Mouse (Mus musculus): ENCODE measurements around the gene Lrrc27.

Gene Lrrc27

DNA sequence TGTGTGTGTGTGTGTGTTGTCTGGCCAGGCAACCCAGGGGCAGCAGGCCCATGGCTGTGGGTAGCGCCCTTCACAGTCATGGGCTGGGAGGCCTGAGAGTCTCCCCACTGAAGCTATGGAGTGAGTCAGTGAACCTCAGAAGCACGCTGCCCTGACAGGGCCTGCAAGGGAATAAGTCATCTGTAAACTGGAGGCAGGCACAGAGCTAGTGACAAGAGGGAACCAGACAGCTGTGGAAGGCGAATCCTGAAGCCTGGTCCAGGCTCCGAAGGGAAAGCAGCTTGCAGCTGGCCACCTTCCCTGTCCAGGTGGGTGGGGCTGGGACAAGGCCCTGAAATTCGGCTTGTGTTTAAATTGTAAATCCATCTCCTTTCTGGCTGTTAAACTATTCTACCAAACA, 33.3 kb downstream of the Lrrc27 start:
- DNase-seq (ENCODE audit: low spot score in 2 of 2) = no peak

DNA sequence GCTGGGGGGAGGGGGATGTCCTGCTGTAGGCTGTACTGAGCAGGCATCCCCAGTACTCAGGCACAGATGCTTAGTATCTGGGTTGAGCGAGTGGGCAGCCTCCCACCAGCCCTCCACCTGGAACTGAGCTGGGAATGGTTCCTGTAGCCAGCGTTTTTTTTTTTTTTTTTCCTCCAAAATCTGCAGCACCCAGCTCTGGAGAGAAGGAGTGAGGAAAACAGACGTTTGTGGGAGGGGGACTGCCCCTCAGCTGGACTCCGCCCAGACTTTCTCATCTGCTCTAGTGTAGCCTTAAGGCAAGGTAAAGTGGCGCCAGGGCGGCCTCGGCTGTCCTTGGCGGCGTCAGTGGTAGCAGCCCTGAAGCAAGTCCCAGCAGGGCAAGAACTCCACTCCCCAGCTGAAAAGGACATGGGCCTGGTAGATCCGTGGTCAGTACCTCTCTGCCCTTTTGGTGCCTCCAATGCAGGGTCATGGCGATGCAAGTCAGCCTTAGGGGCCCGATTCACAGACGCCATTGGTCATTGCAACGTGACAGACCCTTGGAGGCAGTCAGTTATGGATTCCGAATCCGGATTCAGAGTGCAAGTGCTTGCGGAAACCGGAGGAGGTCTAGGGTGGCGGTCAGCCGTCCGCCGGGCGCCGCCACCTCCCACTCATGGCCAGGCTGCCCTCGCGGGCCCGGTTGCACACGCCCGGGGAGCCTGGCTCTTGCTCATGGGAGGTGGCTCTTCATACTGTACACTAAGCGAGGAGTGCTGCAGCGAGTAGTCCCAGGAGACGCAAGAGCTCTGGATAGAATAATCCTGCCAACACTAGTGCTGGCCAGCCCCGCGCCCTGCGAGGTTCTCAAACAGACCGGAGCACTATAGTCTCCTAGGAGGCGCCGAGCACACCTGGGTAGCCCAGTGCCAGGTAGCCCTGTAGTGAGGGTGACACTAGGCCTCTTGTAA, 34.4 kb downstream of the Lrrc27 start:
- DNase-seq (ENCODE audit: low spot score in 2 of 2) = peak; percentile 69 to 75

DNA sequence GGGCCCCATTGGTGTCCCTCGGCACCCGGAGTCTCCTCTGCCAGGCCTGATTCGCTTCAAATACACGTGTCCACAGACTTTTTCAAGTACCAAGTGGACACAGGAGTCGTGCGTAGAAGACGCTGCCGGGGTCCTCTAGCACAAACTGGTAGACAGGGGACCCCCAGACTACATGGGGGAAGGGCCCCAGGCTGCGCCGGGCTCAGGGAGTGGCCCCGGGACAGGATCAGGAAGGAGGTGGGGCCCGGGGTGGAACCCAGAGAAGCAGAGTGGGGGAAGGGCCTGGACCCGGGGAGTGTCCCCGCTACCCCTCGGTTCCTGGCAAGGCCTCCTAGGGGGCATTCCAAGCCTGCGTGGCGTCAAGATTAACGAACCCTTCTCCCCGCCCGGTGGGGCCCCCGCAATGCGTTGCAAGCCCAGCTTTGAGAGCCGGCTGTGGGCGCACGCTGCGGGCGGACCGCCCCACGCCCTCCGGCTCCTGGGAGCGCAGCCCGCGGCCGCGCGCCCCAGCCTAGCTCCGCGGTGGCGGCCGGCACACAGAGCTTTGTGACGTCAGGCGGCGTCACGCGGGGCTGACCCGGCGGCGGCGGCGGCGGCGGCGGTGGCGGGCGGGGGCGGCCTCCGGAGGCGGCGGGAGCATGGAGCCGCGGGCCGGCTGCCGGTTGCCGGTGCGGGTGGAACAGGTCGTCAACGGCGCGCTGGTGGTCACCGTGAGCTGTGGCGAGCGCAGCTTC, 35.3 kb downstream of the Lrrc27 start, which contains the start of gene Pwwp2b:
Gene Pwwp2b (plus strand): TSS at position 602 of the 734 bp plus-strand sequence.
- peak; percentile 89 to 91 for DNase-seq (ENCODE audit: low spot score in 2 of 2)

DNA sequence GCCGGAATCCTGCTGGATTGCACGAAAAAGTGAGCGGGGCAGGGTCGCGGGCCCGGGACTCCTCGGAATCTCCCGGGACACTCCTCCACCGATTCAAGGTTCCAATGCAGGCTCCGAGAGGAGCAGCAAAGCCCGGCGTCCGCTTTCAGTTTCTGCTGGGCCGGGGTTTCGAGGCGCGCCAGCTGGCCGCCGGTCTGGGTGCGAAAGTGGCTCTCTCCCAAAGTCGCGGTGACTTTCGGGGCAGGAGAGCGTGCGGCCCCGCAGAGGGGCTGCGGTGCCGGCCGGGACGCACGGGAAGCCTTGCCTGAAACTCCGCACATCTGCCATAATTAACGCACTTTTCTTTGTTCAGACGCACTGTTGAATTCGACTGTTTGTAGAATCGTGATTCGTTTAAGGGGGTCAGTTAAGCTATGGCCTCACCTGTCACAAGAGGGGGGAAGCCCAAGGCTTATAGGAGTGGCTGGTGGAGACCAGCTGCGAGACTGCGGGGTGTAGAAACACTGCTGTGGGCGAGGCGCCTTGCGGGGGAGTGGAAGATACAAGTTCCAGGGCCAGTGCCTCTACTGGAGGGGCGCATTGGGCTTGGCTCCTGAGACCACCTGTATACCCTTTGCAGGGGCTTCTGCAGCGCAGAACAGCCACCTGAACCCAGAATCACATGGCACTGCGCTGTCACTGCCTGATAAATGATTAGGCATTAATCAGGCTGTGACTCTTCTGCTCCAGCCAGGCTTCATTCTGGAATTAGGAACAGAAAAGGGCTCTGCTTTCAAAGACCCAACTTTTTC, 36.0 kb downstream of the Lrrc27 start:
- no peak for DNase-seq (ENCODE audit: low spot score in 2 of 2)

DNA sequence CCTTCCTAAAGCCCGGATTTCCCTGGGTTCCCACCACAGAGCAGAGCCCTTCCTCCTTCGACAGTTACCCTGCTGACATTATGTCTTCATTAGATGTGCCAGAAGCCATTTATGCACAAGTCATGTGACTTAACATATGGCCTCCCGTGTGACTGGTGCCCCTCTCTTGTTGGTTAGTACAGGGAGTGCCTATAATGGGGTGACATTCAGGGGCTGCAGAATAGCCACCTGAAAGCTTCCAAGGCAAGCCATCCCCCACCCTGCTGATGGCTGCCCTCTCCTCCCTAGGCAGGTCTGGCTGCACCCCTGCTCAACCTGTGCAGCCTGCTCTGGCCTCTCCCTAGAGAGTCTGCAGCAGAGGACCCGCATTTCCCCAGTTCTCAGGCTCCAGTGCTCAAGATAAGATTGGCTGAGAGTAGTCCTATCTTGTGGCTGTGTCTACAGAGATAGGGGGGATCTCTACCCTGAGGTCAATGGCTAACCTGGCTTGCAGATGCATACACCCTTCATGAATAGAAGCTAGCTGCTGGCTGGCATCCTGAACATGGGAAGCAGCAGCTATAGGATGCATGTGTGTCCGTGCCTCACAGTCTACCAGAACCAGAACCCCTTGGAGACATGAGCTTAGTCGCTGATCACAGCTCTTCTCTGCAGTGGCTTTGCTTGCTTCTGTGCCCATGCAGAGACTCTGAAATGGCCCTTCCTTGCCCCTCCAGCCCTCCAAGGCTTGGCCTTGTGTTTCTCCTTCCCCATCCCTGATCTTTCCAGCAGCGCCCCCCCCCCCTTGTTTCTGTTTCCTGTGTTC, 36.8 kb downstream of the Lrrc27 start:
- DNase-seq (ENCODE audit: low spot score in 2 of 2) = no peak

DNA sequence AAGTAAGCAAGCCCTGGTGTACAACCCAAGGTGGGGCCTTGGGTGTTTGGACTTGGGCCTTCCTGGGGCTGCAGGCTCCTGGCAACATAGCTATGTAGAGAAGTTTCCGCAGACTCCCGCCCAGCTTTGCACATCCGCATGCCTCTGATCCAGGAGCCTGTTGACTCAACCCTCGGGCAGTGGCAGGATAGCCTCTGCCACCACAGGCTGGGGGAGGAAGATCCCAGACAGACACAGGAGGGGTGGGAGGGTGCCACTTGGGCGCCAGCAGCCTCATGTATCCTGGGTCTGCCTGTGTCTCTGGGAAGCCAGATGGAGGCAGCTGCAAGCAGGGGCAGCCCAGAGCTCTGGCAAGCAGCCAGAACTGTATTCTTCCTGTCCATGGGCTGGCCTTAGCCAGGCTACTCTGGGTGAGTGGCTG, 39.1 kb downstream of the Lrrc27 start:
- peak; percentile 71 to 72 for DNase-seq (ENCODE audit: low spot score in 2 of 2)

DNA sequence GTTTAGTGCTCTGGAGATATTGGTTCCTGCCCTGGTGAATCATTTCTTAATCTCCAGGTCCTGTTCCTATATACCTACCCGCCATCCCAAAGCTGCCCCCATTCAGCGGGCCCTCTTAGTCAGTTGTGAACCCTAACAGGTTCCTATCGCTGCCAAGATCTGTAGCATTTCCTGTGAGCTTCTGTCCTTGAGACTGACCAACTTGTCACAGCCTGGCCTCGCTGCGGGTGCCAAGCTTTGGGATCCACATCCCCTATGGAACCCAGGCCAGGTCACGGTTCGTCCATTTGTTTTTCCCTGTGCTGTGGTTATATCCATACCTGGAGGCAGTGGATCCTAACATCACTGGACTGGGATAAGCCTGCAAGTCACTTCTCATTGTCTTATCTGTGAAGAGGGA, 39.8 kb downstream of the Lrrc27 start:
- no peak for DNase-seq (ENCODE audit: low spot score in 2 of 2)

DNA sequence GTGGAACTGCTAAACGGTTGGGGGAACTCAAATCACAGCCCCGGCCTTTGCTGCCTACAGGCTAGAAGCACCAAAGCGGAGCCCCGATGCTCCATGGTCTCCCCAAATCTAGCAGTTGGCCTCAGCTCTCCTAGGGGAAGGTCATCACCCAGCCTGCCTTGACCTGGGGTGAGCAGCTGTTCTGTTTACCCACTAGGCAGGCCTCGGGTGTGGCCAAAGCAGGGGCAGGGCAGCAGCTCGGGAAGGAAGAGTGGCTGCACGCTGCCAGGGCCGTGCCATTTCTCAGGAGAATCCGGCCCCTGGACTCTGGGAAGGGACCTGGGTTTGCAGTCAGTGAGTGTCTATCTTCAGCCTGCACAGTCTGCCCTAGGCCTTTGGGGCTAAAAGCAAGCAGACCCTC, 40.2 kb downstream of the Lrrc27 start:
- no peak for DNase-seq (ENCODE audit: low spot score in 2 of 2)

DNA sequence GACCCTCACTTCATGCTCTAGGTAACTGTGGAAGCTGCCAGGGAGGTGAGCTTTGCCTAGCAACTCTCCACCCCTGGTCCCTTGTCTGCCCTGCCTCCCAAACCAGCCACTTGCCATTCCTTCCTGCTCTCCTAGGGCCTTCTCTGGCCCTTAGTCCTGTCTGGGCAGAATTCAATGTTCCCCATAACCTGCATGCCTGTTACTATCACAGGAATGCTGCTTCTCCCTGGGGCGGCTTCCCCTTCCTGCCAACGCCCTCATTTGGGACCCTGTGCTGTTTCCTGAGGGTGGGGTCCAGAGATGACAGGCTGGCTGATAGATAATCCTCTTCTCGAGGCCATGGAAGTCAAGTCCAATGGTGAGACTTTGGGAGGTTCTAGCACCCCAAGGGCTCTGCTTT, 40.7 kb downstream of the Lrrc27 start:
- no peak for DNase-seq (ENCODE audit: low spot score in 2 of 2)

DNA sequence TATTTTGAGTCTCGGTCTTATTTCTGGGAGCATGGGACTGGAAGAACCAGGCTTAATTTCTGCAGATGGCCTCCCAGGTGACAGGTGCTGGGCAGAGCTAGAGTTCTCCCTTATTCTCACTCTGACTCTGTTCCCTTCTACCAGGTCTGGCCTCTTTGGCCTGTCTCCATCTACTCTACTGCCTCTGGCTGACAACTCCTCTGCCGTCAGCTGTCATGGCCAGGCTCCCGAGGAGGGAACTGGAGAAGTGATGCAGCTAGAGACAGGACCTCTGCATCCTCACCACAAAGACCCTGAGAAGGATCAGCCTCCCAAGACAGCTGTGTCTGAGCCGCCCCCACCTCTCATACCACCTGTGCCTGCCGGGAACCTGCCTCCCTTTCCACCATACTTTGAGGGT, 41.8 kb downstream of the Lrrc27 start:
- no peak for DNase-seq (ENCODE audit: low spot score in 2 of 2)

DNA sequence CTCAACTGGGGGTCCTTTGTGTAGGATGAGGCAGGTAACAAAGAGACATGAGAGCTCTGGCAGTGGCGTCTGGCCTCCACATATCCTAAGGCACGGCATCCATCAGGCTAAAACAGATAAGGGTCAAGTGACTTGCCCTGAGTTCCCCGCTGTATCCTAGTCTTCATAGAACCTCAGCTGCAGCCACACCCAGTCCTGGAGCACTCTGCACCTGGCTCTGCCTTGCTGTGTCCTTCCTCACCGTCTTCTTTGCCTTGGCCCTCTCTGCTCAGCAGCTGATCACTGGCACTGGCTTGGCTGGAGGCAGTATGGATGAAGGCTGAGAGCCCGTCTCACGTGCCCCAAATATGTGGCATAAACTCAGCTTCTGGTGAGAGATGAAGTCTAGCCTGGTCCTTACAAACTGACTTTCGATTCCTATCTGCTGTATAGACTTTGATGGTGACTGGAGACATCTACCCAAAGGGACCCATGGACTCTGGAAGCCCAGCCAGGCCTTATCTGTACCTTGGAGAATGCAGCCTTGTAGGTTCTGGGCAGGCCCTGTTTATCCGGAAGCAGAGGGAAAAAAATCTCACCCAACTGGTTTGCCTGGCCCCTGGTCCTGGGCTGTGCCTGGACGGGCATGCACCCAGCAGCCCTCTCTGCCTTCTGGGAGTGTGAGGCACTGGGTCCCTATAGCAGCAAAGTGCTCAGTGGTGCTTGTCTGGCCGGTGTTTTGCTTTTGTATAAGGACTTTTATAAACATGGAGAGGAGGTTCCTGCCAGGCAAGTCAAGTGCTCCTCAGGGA, 45.2 kb downstream of the Lrrc27 start:
- no peak for DNase-seq (ENCODE audit: low spot score in 2 of 2)

DNA sequence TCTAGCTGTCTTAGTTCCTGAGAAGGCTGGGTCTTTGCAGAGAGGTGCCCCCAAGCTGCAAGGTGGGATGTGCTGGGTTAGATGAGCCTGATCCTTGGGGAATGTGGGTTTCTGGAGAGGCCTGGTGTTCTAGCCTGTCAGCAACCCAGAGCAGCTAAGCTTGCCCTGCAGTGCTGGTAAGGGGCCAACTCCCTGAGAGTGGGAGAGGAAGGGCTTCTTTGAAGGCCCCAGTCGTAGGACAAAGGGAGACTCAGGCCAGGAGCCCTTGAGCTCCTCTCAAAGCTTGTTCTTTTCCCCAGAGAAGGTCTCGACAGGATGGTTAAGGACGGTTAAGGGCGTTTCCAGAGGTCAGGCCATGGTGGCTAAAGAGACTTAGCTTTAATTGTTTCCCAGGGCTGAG, 51.5 kb downstream of the Lrrc27 start:
- no peak for DNase-seq (ENCODE audit: low spot score in 2 of 2)

DNA sequence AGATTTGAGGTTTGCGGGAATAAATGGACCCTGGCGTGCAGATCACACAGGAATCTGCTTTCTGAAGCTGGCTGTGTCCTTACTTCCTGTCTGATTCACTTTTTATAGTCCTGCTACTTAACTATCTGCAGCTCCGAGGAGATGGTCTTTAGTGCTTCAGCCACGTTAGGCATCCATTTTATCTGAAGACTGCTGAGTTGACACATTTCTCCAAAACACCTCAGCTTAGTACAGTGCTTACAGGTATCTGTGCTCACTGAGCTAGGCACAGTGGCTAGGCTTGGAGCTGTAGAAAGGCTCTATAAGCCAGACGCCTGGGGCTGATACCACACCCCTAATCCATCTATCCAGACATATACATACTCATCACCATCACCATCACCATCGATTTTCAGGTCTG, 52.8 kb downstream of the Lrrc27 start:
- DNase-seq (ENCODE audit: low spot score in 2 of 2) = no peak

DNA sequence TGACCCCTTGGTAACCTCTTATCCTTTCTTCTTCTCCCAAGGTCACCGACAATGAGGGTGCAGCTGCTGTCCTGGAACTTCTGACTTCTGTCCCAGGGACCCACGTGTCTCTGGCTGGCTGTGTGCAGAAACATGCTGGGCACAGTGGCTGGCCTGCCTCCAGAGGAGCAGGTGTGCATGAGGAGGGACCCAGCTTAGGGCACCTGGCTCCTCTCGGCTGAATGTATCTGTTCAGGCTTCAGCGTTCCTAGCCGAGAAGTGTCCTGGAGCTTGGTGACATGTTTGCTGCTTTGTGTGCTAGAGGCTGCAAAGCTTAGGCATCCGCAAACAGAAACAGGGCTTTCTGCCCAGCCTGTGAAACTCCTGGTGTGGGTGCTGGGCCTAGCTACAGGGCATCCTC, 53.6 kb downstream of the Lrrc27 start:
- no peak for DNase-seq (ENCODE audit: low spot score in 2 of 2)

DNA sequence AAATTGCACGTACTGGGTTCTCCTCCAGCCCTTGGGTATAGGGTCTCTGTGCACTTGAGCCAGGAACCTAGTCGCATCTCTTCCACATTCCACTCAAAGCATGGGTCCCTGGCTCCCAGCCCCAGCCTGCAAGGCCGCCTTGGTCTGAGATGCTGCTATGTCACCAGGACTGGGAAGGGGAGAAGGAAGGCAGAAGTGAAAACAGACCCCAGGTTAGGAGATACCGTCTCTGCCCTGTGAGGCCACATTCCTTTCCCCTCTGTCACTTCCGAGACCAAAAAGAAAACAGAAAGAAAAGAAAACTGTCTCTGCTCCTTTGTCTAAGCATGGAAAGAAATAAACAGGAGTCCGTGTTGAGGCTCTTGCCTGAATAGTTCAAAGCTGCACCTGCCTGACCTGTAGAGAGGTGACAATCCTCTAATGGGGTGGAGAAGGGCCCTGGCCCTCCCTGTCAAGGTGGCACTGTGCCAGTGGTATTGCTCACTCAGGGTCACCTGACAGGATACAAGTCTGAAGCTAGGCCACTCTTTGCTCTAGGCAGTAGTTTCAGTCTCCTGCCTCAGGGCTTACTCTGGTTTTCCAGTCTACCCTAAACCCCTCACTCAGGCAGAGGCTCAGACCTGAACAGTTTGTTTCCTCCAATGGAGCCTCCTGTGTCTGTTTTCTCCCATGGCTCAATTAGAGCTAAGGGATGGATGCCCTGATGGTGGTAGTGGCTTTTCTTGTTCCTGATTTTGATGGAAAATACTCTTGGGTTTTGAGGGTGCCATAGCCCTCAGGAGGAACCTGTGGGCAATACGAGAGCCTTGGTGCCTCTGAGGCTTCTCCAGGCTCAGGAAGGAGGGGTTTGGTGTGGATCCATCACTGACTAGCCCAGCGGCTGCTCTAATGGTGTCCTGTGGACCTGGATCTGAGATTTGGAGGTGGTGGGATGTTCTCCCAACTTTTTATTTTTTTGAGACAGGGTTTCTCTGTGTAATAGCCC, 54.4 kb downstream of the Lrrc27 start:
- no peak for DNase-seq (ENCODE audit: low spot score in 2 of 2)

DNA sequence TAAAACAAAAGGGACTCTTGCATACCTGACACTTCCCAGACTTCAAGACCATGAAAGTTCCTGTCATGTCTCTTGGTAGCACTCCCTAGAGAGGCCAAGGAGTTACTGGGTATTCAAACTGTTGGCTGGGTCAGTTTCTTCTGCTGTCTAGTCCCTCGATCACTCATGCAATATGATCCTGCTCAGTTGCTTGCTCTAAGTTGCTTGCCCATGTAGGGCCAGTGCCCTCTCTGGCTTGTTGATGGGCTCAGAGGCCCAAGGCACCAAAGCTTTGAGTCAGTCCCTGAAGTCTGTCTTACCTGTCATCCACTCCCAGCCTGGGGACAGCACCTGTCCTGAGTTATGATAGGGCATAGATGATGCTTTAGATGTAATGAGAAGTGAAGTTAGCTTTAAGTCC, 58.0 kb downstream of the Lrrc27 start:
- no peak for DNase-seq (ENCODE audit: low spot score in 2 of 2)

DNA sequence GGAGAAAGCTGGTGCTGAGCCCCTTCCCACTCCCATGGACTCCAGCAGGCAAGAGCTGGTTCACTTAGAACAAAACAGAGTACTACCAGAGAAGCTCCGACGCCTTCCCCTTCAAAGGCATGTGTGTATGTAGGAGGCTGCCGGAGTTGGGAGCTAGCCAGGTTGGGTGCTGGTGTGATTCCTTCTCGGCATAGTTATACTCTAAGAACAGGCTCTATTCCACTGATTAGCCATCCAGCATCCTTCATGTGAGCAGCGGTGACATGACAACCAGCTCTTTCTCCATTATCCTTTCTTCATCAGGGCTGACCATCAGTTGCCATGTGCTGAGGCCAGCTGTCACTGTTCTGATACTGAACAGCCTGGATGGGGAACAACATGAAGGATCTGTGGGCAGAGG, 59.1 kb downstream of the Lrrc27 start:
- DNase-seq (ENCODE audit: low spot score in 2 of 2) = no peak

DNA sequence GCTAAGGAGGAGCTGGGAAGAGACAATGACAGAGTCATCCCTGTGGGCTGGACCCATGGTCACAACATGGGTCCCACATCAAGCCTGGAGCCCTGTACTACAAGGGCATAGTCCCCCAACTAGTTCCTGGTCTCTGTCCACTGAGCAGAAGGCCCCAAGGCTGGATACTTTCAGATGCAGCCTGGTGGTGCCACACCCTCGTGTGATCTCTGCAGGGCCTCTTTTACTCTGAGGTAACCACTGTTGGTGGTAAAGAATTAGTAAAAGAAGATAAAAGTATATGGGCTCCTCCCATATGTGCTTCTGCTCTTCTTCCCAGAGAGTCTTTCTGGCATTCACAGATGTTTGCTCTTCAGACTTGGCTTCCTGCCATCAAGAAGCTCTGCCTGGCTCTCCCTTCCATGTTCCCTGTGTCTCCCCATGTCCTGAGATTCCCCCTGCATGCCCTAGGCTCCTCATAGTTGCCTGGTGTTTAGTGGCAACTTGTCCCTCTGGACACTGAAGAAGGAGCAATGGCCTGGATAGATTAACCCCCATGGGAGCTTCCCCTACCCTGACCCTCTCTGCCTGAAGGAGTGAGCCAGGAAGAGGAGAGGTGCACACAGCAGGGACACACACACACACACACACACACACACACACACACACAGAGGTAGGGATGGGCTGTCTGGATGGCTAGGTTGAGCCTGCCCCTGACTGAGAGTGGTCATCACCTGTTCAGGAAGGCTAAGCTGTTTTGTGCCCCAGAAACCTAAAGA, 60.0 kb downstream of the Lrrc27 start:
- no peak for DNase-seq (ENCODE audit: low spot score in 2 of 2)

DNA sequence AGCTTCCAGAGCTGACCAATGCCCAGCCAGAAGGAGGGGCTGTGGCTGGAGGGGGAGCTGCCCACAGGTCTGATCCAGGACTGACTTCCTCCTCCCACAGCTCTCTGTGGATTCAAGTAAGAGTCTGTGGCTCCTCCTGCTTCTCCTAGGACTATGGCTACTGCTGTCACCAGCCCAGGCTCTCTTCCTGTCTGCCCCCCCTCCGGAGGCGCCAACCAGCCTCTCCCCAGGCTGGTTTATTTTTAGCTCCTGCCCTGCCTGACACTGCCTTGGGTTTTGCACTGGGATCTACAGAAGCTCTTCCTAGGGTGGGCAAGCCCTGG, 60.6 kb downstream of the Lrrc27 start:
- DNase-seq (ENCODE audit: low spot score in 2 of 2) = peak; percentile 69 to 72

All from heart, adult 9 months (tissue).